Mouse (Mus musculus) olfactory bulb, adult 2 months (tissue): ENCODE results near the gene Shisa2.

Experiments
- CTCF ChIP-seq: fragments of 200-500 bp; IDR thresholded peaks from 2 replicates; pipeline ENCODE4 v1.5.1; 2012; ENCODE audit warnings: low read depth, mild to moderate bottlenecking, low read length, moderate library complexity; ENCODE audit not compliant: insufficient read depth
- POLR2A ChIP-seq: fragments of 200-500 bp; IDR thresholded peaks from 2 replicates; pipeline ENCODE4 v1.6.1; 2012; ENCODE audit warnings: mild to moderate bottlenecking, low read depth, low read length, moderate library complexity; ENCODE audit not compliant: insufficient read depth

- TF ChIP-seq CTCF (no peak), POLR2A (peak; percentile 77)
Measured at GRCm38 (mm10) chr14:59597398-59598259, 27.5 kb upstream of the Shisa2 start, which contains the start of gene Cdadc1.
